Mouse (Mus musculus) kidney, postnatal 4 days (tissue): ENCODE data around the gene Cldn34b3.
"Not testable (repeated sequence)": the region's sequence is repeated elsewhere in the genome, so short reads cannot be mapped to it uniquely, and the experiment has no call there.

Experiments
- DNase-seq, 2 experiments: peaks; one replicate each; pipeline ENCODE4 v3.0.0; 2021; ENCODE audit warnings: mixed read lengths in 2 of 2

Gene Cldn34b3

DNA sequence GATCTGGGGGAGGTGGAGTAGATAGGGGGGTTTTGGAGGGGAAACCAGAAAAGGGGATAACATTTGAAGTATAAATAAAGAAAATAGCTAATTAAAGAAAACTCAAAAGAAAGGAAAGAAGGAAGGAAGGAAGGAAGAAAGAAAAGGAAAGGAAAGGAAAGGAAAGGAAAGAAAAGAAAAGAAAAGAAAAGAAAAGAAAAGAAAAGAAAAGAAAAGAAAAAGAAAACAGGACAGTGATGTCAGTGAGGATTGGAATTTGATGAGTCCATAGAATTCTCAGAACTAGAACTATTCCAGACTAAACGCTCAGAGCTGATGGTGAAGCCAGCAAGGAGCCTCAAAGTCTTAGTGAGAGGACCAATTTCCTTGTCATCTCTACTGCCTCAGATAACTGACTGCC lies at the start of gene Cldn34b3:
TSS of gene Cldn34b3 (plus strand) at position 301 of the 400 bp plus-strand sequence.
- DNase-seq, result not testable (repeated sequence)
